Mouse (Mus musculus): ENCODE measurements around the gene Etfbkmt. TPM values are rescaled to one million over a fixed set of nuclear protein-coding genes. Genes with fewer than 3 reads are reported as not detected.
"Not testable (repeated sequence)": the region's sequence is repeated elsewhere in the genome, so short reads cannot be mapped to it uniquely, and the experiment has no call there.

Etfbkmt gene
- total RNA-seq, 2 experiments from 2014 or later: 1.9 to 3.4 TPM

GRCm38 (mm10) chr6:149173831-149174625 lies 34.4 kb downstream of the Etfbkmt start:
- no peak for DNase-seq (ENCODE audit: low spot score in 2 of 2)
- intact Hi-C loops (cut with DNase I): no loop called here

GRCm38 (mm10) chr6:149174932-149175570 lies 35.4 kb downstream of the Etfbkmt start:
- intact Hi-C loops (cut with DNase I): no loop called here
- no peak for DNase-seq (ENCODE audit: low spot score in 2 of 2)

GRCm38 (mm10) chr6:149179064-149179463 lies 39.4 kb downstream of the Etfbkmt start:
- intact Hi-C loops (cut with DNase I): no loop called here
- no peak for DNase-seq (ENCODE audit: low spot score in 2 of 2)

GRCm38 (mm10) chr6:149184007-149184406 lies 44.4 kb downstream of the Etfbkmt start:
- no peak for DNase-seq (ENCODE audit: low spot score in 2 of 2)
- intact Hi-C loops (cut with DNase I): no loop called here

- intact Hi-C loops (cut with DNase I): loop anchor here (5.0 kb wide), 1 partner anchor 120 kb away; the partner anchor contains the start of gene Resf1
These were observed 47.7 kb downstream of the Etfbkmt start for GRCm38 (mm10) chr6:149187371-149187770.

GRCm38 (mm10) chr6:149188041-149188924 lies 48.6 kb downstream of the Etfbkmt start, which contains the start of gene Amn1:
TSS of gene Amn1 (minus strand) at chr6:149188712.
- intact Hi-C loops (cut with DNase I): loop anchor here (5.0 kb wide), 1 partner anchor 119 kb away; the partner anchor contains the start of gene Resf1

More at GRCm38 (mm10) chr6:149187371-149187770, 47.7 kb downstream of the Etfbkmt start:
- DNase-seq (ENCODE audit: low spot score in 2 of 2): no peak

GRCm38 (mm10) chr6:149188925-149189257 lies 49.2 kb downstream of the Etfbkmt start:
- intact Hi-C loops (cut with DNase I): loop anchor here (5.0 kb wide), 1 partner anchor 118 kb away; the partner anchor contains the start of gene Resf1
- no peak for DNase-seq (ENCODE audit: low spot score in 2 of 2)

More at GRCm38 (mm10) chr6:149188041-149188924, 48.6 kb downstream of the Etfbkmt start, which contains the start of gene Amn1:
- DNase-seq (ENCODE audit: low spot score in 2 of 2): peak; percentile 94 to 98

GRCm38 (mm10) chr6:149189340-149189922 lies 49.8 kb downstream of the Etfbkmt start:
- intact Hi-C loops (cut with DNase I): loop anchor here (5.0 kb wide), 1 partner anchor 118 kb away; the partner anchor contains the start of gene Resf1
- no peak for DNase-seq (ENCODE audit: low spot score in 2 of 2)

GRCm38 (mm10) chr6:149191951-149192350 lies 52.3 kb downstream of the Etfbkmt start:
- intact Hi-C loops (cut with DNase I); DNase-seq (ENCODE audit: low spot score in 2 of 2): not testable (repeated sequence)

GRCm38 (mm10) chr6:149193276-149193905 lies 53.7 kb downstream of the Etfbkmt start:
- DNase-seq (ENCODE audit: low spot score in 2 of 2): no peak
- intact Hi-C loops (cut with DNase I): no loop called here

- DNase-seq (ENCODE audit: low spot score in 2 of 2): no peak
- intact Hi-C loops (cut with DNase I): no loop called here
These were observed 57.5 kb downstream of the Etfbkmt start for GRCm38 (mm10) chr6:149197116-149197515.

GRCm38 (mm10) chr6:149198572-149198971 lies 58.9 kb downstream of the Etfbkmt start:
- intact Hi-C loops (cut with DNase I): no loop called here
- no peak for DNase-seq (ENCODE audit: low spot score in 2 of 2)

Other genes with a start within 250 kb of the Etfbkmt start
- gene Caprin2, start 243.6 kb upstream of the Etfbkmt start, total RNA-seq (2021): 1 to 10 TPM; 6.3 to 7.5 TPM
- 1 to 10 TPM; 3.1 to 3.8 TPM for gene Sinhcaf, start 193.4 kb upstream of the Etfbkmt start, total RNA-seq (2021)
- 10 to 100 TPM; 65.8 to 69.4 TPM for gene Dennd5b, start 38.2 kb upstream of the Etfbkmt start, total RNA-seq (2021)
- gene Gm10203, start 9.7 kb upstream of the Etfbkmt start, total RNA-seq (2021): not detected
- 10 to 100 TPM; 33.8 to 35.1 TPM for gene Amn1, start 48.9 kb downstream of the Etfbkmt start, total RNA-seq (2021)
- 10 to 100 TPM; 18.1 to 18.8 TPM for gene Resf1, start 169.6 kb downstream of the Etfbkmt start, total RNA-seq (2021)